Mouse (Mus musculus) kidney, embryonic 15.5 days (tissue): Measurements from ENCODE around the gene Shq1. TPM values are rescaled to one million over a fixed set of nuclear protein-coding genes. Genes with fewer than 3 reads are reported as not detected.

ENCODE experiments used
- ATAC-seq: fragments of 200-750 bp; cut with Nextera tagmentation; replicated peaks from 2 replicates; pipeline ENCODE4 v1.8.0; 2017; ENCODE audit warnings: moderate TSS enrichment; ENCODE audit not compliant: low FRiP score
- H3K27ac ChIP-seq: fragments of 300-500 bp; sonication (generic); 2 replicates; pipeline ENCODE4 v1.5.1; 2015; ENCODE audit warnings: mild to moderate bottlenecking, inconsistent platforms
- H3K27me3 ChIP-seq: fragments of 300-500 bp; sonication (generic); 2 replicates; pipeline ENCODE4 v1.6.1; 2015; ENCODE audit warnings: inconsistent platforms
- H3K36me3 ChIP-seq: fragments of 300-500 bp; sonication (generic); 2 replicates; pipeline ENCODE4 v1.6.1; 2015; ENCODE audit warnings: inconsistent platforms
- H3K4me1 ChIP-seq: fragments of 300-500 bp; sonication (generic); 2 replicates; pipeline ENCODE4 v1.6.1; 2015; ENCODE audit warnings: inconsistent platforms
- H3K4me2 ChIP-seq: fragments of 300-500 bp; sonication (generic); 2 replicates; pipeline ENCODE4 v1.6.1; 2015; ENCODE audit warnings: moderate library complexity, mild to moderate bottlenecking, inconsistent platforms
- H3K4me3 ChIP-seq: fragments of 300-500 bp; sonication (generic); replicated peaks from 2 replicates; pipeline ENCODE4 v1.5.1; 2015; ENCODE audit warnings: mild to moderate bottlenecking, inconsistent platforms
- H3K9ac ChIP-seq: fragments of 300-500 bp; sonication (generic); 2 replicates; pipeline ENCODE4 v1.6.1; 2015; ENCODE audit warnings: mild to moderate bottlenecking, inconsistent platforms
- H3K9me3 ChIP-seq: fragments of 300-500 bp; sonication (generic); replicated peaks from 2 replicates; pipeline ENCODE4 v1.6.1; 2016; ENCODE audit warnings: inconsistent platforms
- WGBS: fragments of 180-500 bp; shearing (Covaris S2); methylation state at CpG from one replicate; pipeline ENCODE4 v1.1.7; 2015; ENCODE audit warnings: mixed read lengths; 5-methylcytosine and 5-hydroxymethylcytosine counted together
- polyA plus RNA-seq: library from polyadenylated mRNA; unstranded; fragments of >200 nt; fragmentation: Nextera tagmentation; extraction: Ambion mirVana; gene quantifications from 2 replicates; pipeline ENCODE4 v1.2.1, GENCODE M21; 2015

Shq1 gene
- polyA plus RNA-seq, 1 experiment from 2014 or later, result 18.3 TPM

GRCm38 (mm10) chr6:100705366-100705811 is 34.4 kb upstream of the Shq1 start:
- Histone ChIP-seq H3K27ac (peak overlapping the region; percentile 84), H3K9ac (peak overlapping the region; percentile 68), H3K4me1 (peaks cover 35% of the 10 kb centered on the region), H3K27me3 (peaks cover 36% of the 10 kb centered on the region), H3K4me3 (peak overlapping the region; percentile 79), H3K36me3 (no peaks in the 10 kb centered on the region), H3K9me3 (no peaks in the 10 kb centered on the region; the same call in 1 of the 2 replicates), H3K4me2 (peak overlapping the region; percentile 98)
- ATAC-seq, result 0 out of 2 replicates have a peak, but pooled peaks have one; percentile 1
- WGBS, result under 1% methylated on average over 15 of the region's 15 CpGs

- Histone ChIP-seq H3K9ac (peak within 1 kb of the TSS; percentile 68), H3K4me1 (peaks cover 34% of the 10 kb centered on the region), H3K9me3 (no peaks in the 10 kb centered on the region; the same call in 1 of the 2 replicates), H3K27ac (peak within 1 kb of the TSS; percentile 84), H3K4me2 (peak within 1 kb of the TSS; percentile 98), H3K36me3 (no peaks in the 10 kb centered on the region), H3K4me3 (peak within 1 kb of the TSS; percentile 79), H3K27me3 (peaks cover 36% of the 10 kb centered on the region)
- under 1% methylated on average over 77 of the region's 77 CpGs for WGBS
- peak; percentile 96 for ATAC-seq
Measured at GRCm38 (mm10) chr6:100704574-100705365, 33.8 kb upstream of the Shq1 start, which contains the start of gene Gxylt2. Gxylt2 (plus strand) TSS chr6:100704734.

GRCm38 (mm10) chr6:100704197-100704573 is 33.2 kb upstream of the Shq1 start:
- peak overlapping the region; percentile 79 for H3K4me3 ChIP-seq
- no peaks in the 10 kb centered on the region; the same call in 1 of the 2 replicates for H3K9me3 ChIP-seq
- 29% methylated on average over 8 of the region's 8 CpGs for WGBS
- no peak overlapping the region for H3K27ac ChIP-seq
- ATAC-seq, result peak; percentile 23
- peaks cover 36% of the 10 kb centered on the region for H3K27me3 ChIP-seq
- peak overlapping the region; percentile 68; the same call in 1 of the 2 replicates for H3K9ac ChIP-seq
- H3K4me1 ChIP-seq, result peaks cover 28% of the 10 kb centered on the region
- H3K4me2 ChIP-seq, result peak overlapping the region; percentile 98
- H3K36me3 ChIP-seq, result no peaks in the 10 kb centered on the region

DNA sequence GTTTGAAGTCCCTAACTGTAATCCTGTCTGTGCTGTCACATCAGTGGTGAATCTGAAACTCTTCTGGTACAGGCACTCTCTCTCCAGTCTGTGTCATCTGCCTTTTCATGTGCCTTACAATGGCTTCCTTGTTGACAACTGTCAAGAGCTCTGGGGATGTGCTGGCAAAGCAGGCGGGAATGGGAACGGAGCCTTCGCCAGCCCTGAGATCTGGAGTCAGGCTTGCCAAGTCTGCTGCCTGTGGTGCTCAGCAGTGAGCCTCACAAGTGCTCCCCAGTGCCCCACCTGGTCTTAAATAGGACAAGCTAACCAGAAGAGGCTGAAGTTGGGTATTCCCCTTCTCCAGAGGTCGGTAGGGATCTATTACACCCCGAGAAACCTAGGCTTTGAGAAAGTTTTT is 29.8 kb upstream of the Shq1 start:
- no peak overlapping the region for H3K9ac ChIP-seq
- ATAC-seq, result no peak
- peaks cover 24% of the 10 kb centered on the region for H3K27me3 ChIP-seq
- peaks cover 14% of the 10 kb centered on the region for H3K4me1 ChIP-seq
- H3K9me3 ChIP-seq, result no peaks in the 10 kb centered on the region; the same call in 1 of the 2 replicates
- H3K4me2 ChIP-seq, result no peak overlapping the region
- H3K36me3 ChIP-seq, result no peaks in the 10 kb centered on the region
- WGBS, result 75% methylated on average over 5 of the region's 5 CpGs
- H3K4me3 ChIP-seq, result no peak overlapping the region
- H3K27ac ChIP-seq, result no peak overlapping the region

- no peak for ATAC-seq
- H3K4me3 ChIP-seq, result no peak overlapping the region
- H3K36me3 ChIP-seq, result no peaks in the 10 kb centered on the region
- no peak overlapping the region for H3K4me2 ChIP-seq
- no peak overlapping the region for H3K9ac ChIP-seq
- no peak overlapping the region for H3K27ac ChIP-seq
- H3K27me3 ChIP-seq, result peaks cover 18% of the 10 kb centered on the region
- no peaks in the 10 kb centered on the region; the same call in 1 of the 2 replicates for H3K9me3 ChIP-seq
- H3K4me1 ChIP-seq, result peaks cover 7% of the 10 kb centered on the region
- 76% methylated on average over 5 of the region's 5 CpGs for WGBS
Measured at GRCm38 (mm10) chr6:100699986-100700385, 29.0 kb upstream of the Shq1 start.

GRCm38 (mm10) chr6:100686341-100686740 is 15.4 kb upstream of the Shq1 start:
- Histone ChIP-seq H3K9ac (no peak overlapping the region), H3K36me3 (no peaks in the 10 kb centered on the region), H3K4me3 (no peak overlapping the region), H3K9me3 (no peaks in the 10 kb centered on the region), H3K4me1 (no peaks in the 10 kb centered on the region), H3K27ac (no peak overlapping the region), H3K27me3 (no peaks in the 10 kb centered on the region), H3K4me2 (no peak overlapping the region)
- 97% methylated on average over 2 of the region's 2 CpGs for WGBS
- ATAC-seq, result no peak

GRCm38 (mm10) chr6:100678636-100679035 is 7.7 kb upstream of the Shq1 start:
- Histone ChIP-seq H3K4me3 (no peak overlapping the region), H3K27ac (no peak overlapping the region), H3K27me3 (0 out of 2 replicates have a peak, but pooled peaks cover 2% of the 10 kb centered on the region), H3K36me3 (no peaks in the 10 kb centered on the region), H3K4me2 (no peak overlapping the region), H3K9me3 (no peaks in the 10 kb centered on the region), H3K9ac (no peak overlapping the region), H3K4me1 (0 out of 2 replicates have a peak, but pooled peaks cover 2% of the 10 kb centered on the region)
- no peak for ATAC-seq
- 85% methylated on average over 2 of the region's 2 CpGs for WGBS

DNA sequence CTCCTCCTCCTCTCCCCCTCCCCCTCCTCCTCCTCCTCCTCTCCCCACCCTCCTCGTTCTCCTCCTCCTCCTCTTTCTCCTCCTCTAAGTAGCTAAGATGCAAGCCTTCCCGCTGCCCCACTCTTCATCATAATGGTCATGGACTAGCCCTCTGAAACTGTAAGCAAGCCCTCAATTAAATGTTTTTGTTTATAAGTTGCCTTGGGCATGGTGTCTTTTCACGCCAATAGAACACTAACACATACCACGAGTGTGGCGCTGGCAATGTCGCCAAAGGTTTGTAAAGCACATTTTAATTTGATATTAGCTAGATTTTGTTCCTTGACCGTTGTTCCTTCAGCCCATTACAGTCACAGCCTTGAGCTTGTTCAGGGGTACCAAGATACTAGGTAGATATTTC is 5.5 kb upstream of the Shq1 start:
- Histone ChIP-seq H3K9ac (no peak overlapping the region), H3K27ac (no peak overlapping the region), H3K27me3 (peaks cover 14% of the 10 kb centered on the region), H3K9me3 (no peaks in the 10 kb centered on the region), H3K36me3 (no peaks in the 10 kb centered on the region), H3K4me3 (no peak overlapping the region), H3K4me2 (no peak overlapping the region), H3K4me1 (peaks cover 3% of the 10 kb centered on the region; the same call in 1 of the 2 replicates)
- ATAC-seq, result no peak
- WGBS, result 88% methylated on average over 6 of the region's 7 CpGs

GRCm38 (mm10) chr6:100674974-100675373 is 4.0 kb upstream of the Shq1 start:
- Histone ChIP-seq H3K4me2 (no peak overlapping the region), H3K4me3 (no peak overlapping the region), H3K27me3 (peaks cover 14% of the 10 kb centered on the region), H3K36me3 (no peaks in the 10 kb centered on the region), H3K4me1 (peaks cover 9% of the 10 kb centered on the region), H3K9ac (no peak overlapping the region), H3K9me3 (no peaks in the 10 kb centered on the region), H3K27ac (no peak overlapping the region)
- no peak for ATAC-seq
- 17% methylated on average over 6 of the region's 6 CpGs for WGBS

DNA sequence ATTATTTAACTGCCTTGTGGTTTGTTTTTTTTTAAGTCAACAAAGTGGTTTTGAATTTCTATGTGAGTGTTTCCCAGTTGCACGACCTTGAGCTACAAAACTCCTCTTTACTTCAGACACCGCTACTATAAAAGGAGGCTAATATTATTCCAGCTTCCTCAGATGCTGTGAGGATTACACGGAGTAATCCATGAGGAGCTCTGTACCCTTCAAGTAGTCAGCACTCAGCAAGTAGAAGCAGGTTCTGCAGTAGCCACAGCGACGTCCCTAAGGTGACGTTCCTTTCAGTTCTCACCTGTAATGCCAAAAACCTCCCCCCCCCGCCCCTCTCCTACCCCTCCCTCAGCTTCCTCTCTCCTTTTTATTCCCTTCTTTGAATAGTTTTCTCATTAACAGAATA is 444 bp upstream of the Shq1 start:
- Histone ChIP-seq H3K4me3 (peak overlapping the region; percentile 98), H3K9me3 (no peaks in the 10 kb centered on the region), H3K27ac (no peak overlapping the region), H3K9ac (no peak overlapping the region), H3K36me3 (no peaks in the 10 kb centered on the region), H3K4me2 (peak overlapping the region; percentile 94), H3K27me3 (peaks cover 14% of the 10 kb centered on the region), H3K4me1 (peaks cover 13% of the 10 kb centered on the region)
- 7% methylated on average over 7 of the region's 7 CpGs for WGBS
- ATAC-seq, result no peak

- peak; percentile 73 for ATAC-seq
- no peaks in the 10 kb centered on the region for H3K36me3 ChIP-seq
- peak overlapping the region; percentile 94 for H3K4me2 ChIP-seq
- peak overlapping the region; percentile 70 for H3K27ac ChIP-seq
- peaks cover 14% of the 10 kb centered on the region for H3K27me3 ChIP-seq
- H3K4me3 ChIP-seq, result peak overlapping the region; percentile 98
- under 1% methylated on average over 32 of the region's 32 CpGs for WGBS
- no peaks in the 10 kb centered on the region for H3K9me3 ChIP-seq
- peaks cover 13% of the 10 kb centered on the region for H3K4me1 ChIP-seq
- H3K9ac ChIP-seq, result peak overlapping the region; percentile 83
Measured at GRCm38 (mm10) chr6:100670370-100670841, 551 bp downstream of the Shq1 start.

DNA sequence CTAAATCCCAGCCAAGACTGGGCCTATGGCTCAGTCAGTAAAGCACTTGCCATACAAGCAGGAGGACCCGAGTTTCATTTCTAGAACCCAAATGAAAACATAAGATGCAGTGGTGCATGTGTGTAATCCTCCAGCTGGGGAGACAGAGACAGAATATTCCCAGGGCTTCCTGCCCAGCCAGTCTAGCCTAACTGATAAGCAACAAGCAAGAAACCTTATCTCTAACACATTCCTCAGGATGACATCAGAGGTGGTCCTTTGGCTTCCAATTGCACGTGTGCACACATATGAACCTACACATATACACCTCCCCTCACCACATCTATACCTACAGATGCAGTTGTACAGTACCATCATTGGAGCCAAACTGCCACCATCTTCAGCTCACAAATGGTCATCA is 2.1 kb downstream of the Shq1 start:
- Histone ChIP-seq H3K36me3 (peaks cover 13% of the 10 kb centered on the region), H3K4me1 (peaks cover 11% of the 10 kb centered on the region), H3K4me3 (no peak overlapping the region), H3K4me2 (no peak overlapping the region), H3K27me3 (peaks cover 12% of the 10 kb centered on the region), H3K9ac (no peak overlapping the region), H3K9me3 (no peaks in the 10 kb centered on the region), H3K27ac (no peak overlapping the region)
- ATAC-seq, result no peak
- 74% methylated on average over 2 of the region's 2 CpGs for WGBS
